Mouse (Mus musculus) thymus, postnatal 25 days (tissue): Measurements from ENCODE around the gene Baz2b.
A peak's percentile ranks its signal among the peaks of the same experiment; 100 is the strongest.
"Not testable (repeated sequence)": the region's sequence is repeated elsewhere in the genome, so short reads cannot be mapped to it uniquely, and the experiment has no call there.

Source experiments
- DNase-seq: peaks from one replicate; pipeline ENCODE4 v3.0.0; 2022

Gene Baz2b

DNA sequence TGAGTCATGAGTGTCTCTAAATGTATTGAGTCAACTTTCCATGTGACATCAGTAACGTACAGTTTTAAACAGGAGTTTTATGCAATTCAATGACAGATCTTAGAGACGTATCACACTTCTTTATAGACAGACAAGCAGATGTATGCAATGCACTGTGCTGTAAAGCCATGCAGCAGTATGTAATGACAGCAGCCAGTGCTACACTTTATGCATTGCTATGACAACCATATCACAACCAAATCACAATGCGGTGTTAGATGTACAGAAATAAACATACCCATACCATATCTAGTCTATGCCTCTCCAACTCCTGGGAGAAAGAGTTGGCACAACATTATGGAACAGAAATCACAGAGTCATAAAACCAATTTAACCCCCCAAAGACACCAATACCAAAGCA, 276.5 kb downstream of the Baz2b start:
- DNase-seq: no peak

DNA sequence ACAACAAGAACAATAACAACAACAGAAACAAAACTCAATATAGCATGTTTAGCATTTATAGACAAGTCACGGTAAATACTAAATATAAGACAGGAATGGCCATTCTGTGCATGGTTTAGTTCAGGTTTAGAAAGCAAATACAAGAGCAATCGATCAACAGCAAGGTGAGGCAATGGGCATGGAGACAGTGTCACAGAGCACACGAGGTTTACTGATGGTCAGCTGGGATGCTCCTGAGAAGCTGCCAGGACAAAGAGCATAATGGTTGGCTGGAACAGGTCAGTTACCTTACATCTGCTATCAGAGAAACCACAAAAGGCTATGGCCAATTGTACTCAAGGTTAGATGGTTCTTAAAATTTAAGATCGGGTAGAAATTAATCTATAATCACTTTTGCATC, 277.4 kb downstream of the Baz2b start:
- no peak for DNase-seq

DNA sequence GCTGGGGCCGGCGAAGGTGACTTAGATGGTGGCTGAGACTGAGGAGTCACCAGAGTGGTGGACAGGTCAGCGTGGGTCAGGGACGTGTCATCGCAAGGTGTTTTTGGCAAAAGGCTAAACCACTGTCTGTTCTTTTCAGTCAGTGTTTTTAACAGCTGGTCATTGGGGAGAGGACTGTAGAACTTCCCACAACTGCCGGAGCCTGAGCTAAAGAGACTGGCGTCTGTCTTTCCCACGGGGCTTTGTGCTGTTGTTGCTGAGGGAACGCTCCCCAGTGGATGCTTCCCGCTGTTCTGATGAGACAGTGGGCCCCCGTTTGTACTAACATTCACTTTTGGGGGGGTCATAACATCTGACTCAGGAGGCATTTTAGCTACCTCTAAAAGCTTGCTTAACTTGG, 296.0 kb downstream of the Baz2b start:
- DNase-seq: no peak

DNA sequence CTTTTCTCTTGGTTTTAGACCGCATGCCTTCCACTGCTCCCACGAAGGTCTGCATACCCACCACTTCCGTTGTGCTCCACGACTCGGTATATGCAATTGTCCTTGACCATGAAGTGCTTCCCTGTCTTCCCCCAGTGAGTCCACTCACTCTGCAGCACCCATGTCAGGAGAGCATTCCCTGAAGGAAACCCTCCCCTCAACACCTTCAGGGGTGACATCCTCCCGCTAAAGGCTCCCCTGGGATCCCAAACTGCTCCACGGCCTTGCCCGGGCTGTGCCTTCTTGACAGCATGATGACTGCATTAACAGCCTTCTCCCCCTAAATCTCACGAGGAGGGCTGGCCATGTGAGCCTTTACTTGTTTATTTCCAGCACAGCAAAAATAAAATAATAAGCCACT, 301.6 kb downstream of the Baz2b start:
- no peak for DNase-seq

DNA sequence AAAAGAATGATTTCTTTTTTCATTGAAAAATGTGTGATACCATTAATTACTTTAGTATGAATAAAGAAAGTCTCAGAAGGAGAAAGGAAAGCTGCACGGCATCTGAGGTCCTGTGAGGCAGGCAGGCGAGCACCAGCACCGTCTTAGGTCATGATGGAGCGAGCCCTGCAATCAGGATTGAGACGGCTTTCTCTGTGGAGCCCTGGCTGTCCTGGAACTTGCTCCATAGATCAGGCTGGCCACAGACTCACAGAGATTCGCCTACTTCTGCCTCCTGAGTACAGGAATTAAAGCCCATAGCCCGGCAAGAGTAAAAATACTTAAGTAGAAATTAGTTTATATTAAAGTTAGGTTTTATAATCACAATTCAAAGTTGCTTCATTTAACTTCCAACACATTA, 305.6 kb downstream of the Baz2b start:
- no peak for DNase-seq

DNA sequence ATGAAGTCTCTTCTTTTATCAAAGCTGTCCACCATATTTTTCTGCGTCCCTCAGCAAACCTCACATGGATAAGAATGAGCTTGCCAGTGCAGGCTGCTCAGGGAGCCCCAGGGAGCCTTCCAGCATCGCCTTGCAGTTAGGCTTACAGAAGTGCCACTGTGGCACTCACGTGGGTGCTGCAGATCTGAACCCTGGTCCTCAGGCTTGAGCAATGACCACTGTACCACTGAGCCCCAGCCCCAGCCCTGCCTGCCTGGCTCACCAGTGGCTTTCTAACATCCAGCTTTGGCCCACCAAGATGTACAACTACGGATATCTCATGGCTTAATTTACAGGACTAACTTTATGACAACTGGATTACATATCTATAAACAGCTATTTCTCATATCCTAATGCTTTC, 311.0 kb downstream of the Baz2b start:
- DNase-seq: no peak

DNA sequence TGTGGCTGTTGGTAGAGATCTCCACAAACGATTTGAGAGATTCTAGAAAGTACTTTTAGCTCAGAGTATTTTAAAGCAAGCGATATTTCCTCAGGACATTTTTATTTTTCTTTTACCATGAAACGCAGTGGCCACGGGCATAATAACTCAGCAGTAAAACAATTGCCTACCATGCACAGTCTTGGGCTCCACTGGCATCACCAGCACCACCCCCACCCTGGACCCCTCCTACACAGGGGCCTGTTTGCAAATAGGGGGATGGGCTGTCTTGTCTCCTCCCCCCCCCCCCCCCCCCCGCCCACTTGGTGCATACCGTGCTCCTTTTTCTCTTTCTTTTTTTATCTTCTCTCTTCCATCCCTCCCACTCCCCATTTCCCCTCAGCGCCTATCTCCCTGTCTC, 311.5 kb downstream of the Baz2b start:
- no peak for DNase-seq

DNA sequence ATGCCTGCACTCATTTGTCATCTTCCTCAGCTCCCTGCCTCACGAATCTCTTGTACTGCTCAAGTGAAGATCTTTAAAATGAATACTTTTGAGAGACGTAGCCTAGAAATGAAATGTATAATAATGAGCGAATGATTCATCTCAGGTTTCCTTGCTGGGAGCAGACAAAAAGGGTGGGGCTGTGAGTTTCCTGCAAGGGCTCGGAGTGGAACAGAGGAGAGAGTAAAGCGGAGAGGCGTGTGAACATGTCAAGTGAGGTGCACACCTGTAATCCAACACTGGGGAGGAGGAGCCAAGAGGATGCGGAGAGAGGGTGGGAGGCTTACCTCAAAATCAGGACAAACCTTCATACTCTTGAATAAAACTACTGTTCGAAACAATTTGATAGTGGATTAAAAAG, 312.8 kb downstream of the Baz2b start:
- no peak for DNase-seq

DNA sequence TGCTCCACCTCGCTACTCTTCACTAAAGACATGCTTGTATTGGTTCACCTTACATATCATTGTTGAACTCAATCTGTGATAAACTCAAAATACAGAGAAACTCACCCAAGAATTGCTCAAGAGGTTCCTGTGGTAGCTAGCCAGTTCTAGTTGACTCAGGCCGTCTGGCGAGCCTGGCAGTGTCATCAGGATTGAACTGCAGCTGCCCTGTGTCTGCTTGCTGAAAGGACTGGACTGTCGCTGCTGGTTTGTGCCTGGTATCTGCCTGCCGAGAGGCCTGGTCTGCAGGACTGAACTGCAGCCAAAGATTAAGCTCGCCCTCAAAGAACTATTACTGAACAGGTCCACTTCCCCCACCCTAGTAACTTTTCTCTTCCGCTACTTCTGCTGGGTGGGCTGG, 313.2 kb downstream of the Baz2b start:
- DNase-seq: no peak

DNA sequence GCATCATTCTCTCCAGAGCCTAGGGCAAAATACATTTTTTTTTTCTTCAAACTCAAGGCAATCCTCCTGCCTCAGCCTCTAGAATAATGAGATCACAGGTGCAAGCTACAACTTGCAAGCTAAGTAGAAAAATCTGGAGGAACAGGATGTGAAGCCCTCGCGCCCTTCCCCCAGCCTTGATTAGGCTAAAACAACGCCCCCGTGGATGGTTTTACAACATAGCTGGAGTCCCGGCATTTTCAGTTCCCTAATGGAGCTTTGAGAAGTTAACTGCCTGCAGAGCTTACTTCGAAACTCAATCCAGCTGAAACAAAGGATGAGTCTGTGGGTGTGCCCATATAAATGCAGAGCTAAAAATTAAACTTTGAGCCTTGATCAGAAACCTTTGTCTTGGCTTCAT, 319.9 kb downstream of the Baz2b start:
- no peak for DNase-seq

DNA sequence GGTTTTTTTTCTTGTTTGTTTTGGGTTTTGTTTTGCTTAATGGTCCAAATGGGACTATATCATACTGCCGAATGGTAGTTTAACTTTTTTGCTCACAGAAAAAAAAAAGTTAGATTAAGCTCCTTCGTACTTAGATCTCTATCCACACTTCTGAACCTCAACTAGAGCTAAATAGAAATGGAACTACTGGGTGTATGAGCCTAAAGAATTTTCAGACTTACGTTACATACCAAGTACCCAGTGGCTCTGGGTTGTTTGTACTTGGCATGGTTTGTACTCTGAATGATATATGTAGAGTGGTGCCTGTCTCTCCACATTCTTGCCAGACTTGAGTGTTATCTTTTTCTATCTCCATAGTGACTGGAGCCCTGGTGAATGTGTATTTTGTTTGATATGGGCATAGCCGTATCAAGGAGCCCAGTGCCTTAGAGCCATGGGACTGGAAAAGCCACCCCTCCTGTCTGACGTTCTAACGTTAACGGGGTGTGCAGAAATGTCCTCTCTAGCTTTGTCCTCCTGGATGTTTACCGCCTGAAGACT, 326.8 kb downstream of the Baz2b start:
- DNase-seq: no peak

DNA sequence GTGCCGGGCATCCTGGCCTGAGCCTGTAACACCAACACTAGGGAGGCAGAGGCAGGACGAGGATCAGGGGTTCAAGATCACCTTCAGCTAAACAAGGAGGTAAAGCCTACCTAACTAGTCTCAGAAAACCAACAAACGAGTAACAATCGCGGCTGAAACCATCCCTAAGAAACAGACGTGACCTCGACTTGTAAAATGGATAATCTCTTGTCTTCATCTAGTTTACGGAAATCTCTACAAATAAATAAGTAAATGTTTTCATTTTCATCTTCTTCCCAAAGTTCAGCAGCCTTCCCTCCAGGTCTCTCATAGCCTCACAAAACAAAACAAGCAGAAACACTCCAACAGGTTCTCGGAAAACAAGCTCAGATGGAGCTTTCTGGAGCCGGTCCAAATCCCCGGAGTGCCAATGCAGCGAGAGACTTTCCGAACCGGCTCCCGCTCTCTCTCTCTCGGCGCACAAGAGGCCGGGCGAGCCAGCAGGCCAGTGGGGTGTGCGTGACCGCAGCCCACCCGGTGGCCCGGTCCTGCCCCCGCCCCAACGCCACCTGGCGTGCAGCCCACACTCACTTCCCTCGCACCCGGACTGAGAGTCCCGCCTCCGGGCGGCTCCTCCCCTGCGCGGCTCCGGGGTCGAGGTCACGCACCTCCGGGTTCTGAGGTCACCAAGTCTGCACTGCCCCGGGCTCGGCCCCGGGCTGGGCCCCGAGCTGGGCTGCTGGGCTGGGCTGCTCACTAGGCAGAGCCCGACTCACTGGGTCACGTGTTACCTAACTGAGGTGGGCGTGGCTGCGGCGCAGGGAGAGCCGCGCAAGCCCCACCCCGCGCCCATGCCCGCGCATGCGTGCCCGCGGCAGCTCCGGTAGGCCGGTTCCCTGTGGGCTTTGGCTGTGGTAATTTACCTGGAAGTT, 327.6 kb downstream of the Baz2b start, which contains the start of gene Wdsub1:
Wdsub1 (minus strand) TSS at position 761 of the 911 bp plus-strand sequence.
- DNase-seq: peak; percentile 92

DNA sequence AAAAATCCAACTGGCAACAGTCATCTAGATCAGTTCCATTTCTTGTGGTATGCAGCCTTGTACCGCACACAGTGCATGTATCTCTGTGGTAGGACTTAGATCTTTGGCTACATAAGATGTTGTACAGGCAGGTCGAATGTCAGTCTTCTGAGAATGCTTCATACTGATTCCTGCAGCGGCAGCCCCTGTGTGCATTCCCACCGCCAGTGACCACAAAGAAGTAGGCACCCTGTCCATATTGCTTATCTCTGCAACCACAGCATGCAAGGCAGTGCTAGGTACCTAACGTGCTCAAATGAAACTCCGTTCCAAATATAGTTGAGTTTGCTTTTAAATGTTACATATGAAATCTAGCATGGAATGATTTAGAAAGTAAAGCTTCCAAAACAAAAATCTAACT, 328.2 kb downstream of the Baz2b start:
- no peak for DNase-seq

DNA sequence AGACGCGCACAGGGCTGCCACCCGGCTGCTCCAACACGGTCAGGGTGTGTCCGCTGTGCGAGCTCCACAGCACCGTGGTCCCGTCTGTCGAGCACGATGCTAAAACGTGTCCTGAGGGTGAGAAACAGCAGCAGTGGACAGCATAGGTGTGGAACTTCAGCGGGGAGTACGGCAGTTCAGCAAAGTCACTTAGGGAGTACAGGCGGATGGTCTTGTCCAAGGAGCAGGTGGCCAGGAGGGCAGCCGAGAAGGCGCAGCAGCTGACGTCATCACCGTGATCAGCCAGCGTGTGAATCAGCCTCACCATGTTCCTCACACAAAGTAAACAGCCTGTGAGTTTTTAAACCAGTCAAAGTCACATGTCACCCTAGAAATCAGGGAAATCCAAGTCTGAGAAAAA, 331.4 kb downstream of the Baz2b start:
- DNase-seq: no peak

DNA sequence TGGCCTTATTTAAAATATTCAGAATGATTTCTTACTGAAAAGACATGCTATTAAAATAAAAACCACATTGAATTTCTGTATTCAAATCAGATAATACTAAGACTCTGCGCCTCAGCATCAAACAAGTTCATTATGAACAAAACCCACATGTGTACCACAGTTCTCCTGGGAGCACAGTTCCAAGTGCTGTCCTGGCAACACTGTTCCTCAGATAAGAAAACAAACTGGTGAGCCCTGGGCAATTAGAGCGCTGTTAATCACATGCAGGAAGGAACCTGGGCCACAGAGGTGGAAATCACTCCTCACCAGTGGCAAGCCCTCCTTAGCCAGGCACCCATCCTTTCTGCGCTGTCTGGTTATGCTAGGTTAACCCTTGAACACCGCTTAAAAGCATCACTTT, 332.3 kb downstream of the Baz2b start:
- peak; percentile 17 for DNase-seq

DNA sequence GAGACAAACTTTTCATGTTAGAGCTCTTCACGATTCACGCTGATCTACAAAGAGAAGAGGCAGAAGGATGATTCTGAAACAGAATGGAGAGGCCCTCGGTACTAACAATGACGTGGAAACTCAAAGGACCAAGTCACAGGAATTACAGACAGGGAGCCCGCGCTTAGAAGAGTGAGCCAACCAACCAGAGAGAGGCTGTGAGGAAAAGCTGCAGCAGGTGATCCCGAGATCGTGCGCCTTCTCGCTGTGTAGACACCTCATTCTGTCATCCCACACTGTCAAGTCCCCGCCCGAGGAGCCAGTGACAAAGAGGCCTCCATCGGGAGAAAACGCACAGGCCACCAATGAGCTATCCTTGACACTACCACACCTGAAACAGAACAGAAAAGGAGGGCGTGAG, 333.2 kb downstream of the Baz2b start:
- no peak for DNase-seq

DNA sequence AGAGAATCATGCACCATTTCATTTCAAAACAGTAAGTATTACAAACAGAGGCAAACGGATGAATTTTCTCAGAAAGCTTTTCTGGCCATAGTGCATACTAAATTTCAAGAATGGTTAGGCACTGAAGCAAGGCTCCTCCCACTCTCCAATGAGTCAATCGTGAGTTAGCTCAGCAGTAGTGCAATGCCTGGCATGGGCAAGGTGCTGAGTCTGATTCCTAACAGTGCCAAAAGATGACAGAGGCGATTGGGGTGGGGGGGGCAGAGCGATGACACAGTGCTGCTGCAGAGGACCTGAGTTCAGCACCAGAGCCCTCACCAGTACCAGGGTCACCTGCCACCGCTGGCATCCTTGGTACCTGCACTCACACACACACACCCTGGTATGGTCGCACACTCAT, 339.1 kb downstream of the Baz2b start:
- DNase-seq: no peak

DNA sequence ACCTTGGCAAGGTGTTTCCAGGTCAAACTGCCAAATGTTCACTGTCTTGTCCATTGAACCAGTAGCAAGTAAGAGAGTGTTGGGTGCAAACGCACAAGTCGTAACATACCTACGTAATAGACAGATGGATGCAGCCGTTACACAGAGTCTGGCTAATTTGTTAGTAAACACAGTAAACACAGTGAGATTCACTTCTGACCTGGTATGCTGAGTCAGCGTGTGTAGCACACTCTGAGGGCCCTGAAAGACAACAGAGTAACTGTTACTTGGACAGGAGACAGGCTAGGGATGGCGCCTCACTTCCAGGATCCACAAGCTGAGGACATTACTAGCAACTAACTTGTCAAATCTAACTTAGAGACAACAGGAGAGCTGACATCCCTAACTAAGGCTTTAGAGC, 347.0 kb downstream of the Baz2b start:
- no peak for DNase-seq

DNA sequence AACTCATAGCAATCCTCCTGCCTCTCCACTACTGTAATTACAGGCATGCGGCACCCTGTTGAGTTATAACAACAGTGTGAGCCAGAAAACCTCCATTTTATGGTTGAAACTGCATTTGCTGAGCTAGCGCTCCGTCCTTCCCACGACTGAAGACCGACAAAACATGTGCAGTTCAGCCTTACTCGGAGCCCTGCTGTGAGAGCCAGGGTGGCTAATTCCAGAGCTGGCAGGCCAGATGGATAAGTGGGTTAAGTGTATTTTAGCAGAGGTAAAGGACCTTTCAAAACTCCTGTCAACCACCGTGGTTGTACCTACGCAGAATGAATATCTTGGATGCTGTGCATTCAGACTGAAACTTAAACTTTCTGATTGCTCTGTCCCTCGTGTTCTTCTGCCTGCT, 355.3 kb downstream of the Baz2b start:
- DNase-seq: no peak

DNA sequence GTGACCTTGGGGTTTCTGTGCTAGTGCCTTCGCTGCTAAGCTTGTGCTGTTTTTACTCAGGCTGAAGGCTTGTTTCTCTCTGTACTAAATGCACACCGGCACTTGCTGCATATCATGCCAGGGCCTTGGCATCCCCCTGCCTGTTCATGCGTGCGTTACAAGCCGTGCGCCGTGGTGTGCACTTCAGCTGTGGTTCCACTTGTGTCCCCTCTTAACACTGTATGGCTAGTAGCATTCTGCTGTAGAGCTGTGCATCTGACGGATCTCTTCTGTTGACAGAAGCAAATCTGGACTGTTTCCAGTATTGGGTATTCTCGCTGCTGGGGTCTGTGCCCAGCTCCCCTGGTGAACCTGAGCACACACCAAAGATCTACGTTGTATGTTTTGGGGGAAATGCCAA, 356.1 kb downstream of the Baz2b start:
- DNase-seq: no peak

DNA sequence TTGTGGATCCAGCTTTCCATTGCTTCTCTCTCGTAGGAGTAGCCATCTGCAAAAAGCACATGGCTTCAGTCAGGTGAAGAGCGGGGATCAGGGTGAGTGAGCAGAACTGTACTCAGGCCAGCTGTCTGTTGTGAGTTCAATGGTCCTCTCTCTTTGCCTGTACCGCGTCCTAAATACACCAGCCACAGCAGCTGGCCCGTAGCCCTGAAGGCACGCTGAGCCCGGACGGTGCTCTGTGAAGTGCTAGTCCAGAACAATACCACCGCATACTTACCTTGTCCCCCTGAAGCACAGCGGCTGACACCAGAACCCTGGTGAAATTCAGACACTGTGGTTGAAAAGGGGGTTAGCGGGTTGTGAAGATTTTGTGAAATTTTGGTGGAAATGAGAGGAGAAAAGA, 356.7 kb downstream of the Baz2b start:
- no peak for DNase-seq

DNA sequence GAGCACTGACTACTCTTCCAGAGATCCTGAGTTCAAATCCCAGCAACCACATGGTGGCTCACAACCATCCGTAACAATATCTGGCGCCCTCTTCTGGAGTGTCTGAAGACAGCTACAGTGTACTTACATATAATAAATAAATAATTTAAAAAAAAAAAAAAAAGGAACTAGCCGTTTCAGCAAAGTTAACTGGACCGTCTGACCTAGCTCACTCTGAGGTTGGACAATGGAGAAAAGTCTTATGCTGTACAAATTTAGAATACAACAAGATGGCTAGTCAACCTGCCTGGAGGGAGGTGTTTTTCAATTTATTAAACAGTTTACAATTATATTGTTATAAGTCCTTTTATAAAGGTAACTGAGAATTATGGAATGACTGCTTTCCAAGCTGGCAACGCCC, 357.8 kb downstream of the Baz2b start:
- DNase-seq: not testable (repeated sequence)
